Mouse (Mus musculus) hindbrain, postnatal 0 days (tissue): ENCODE data around the gene Sgcb. TPM values are rescaled to one million over a fixed set of nuclear protein-coding genes. Genes with fewer than 3 reads are reported as not detected.

Source experiments
- ATAC-seq: fragments of 200-750 bp; cut with Nextera tagmentation; 2 replicates; pipeline ENCODE4 v1.8.0; 2017; ENCODE audit warnings: mild to moderate bottlenecking, moderate TSS enrichment, moderate library complexity
- DNase-seq: peaks from one replicate; pipeline ENCODE4 v3.0.0-alpha.2; 2015; ENCODE audit warnings: low spot score
- H3K27ac ChIP-seq: fragments of 300-500 bp; sonication (generic); 2 replicates; pipeline ENCODE4 v1.5.1; 2014; ENCODE audit warnings: mild to moderate bottlenecking
- H3K27me3 ChIP-seq: fragments of 300-500 bp; sonication (generic); 2 replicates; pipeline ENCODE4 v1.6.1; 2014; ENCODE audit warnings: low read length, mixed read lengths; ENCODE audit not compliant: insufficient read depth
- H3K36me3 ChIP-seq: fragments of 300-500 bp; sonication (generic); 2 replicates; pipeline ENCODE4 v1.6.1; 2014; ENCODE audit warnings: low read length, mixed read lengths; ENCODE audit not compliant: insufficient read depth
- H3K4me1 ChIP-seq: fragments of 300-500 bp; sonication (generic); 2 replicates; pipeline ENCODE4 v1.6.1; 2014; ENCODE audit warnings: antibody characterized with exemption, low read length, mixed read lengths; ENCODE audit not compliant: insufficient read depth
- H3K4me2 ChIP-seq: fragments of 300-500 bp; sonication (generic); 2 replicates; pipeline ENCODE4 v1.6.1; 2014; ENCODE audit warnings: low read depth, mild to moderate bottlenecking, low read length, moderate library complexity, mixed read lengths
- H3K4me3 ChIP-seq: fragments of 300-500 bp; sonication (generic); 2 replicates; pipeline ENCODE4 v1.5.1; 2014; ENCODE audit warnings: low read length
- H3K9ac ChIP-seq: fragments of 300-500 bp; sonication (generic); replicated peaks from 2 replicates; pipeline ENCODE4 v1.6.1; 2014; ENCODE audit warnings: mild to moderate bottlenecking, low read length, moderate library complexity, mixed read lengths
- H3K9me3 ChIP-seq: fragments of 300-500 bp; sonication (generic); 2 replicates; pipeline ENCODE4 v1.6.1; 2016; ENCODE audit warnings: low read length, mixed read lengths
- CTCF ChIP-seq: IDR thresholded peaks from 2 replicates; pipeline ENCODE4 v1.5.1; 2016; ENCODE audit warnings: antibody characterized with exemption, control low read depth, low read depth
- WGBS: fragments of 180-500 bp; shearing (Covaris S2); extraction: QIAGEN DNeasy Blood & Tissue Kit; methylation state at CpG from one replicate; pipeline ENCODE4 v1.1.7; 2014; 5-methylcytosine and 5-hydroxymethylcytosine counted together
- polyA plus RNA-seq: library from polyadenylated mRNA; unstranded; fragments of >200 nt; fragmentation: Nextera tagmentation; extraction: Ambion mirVana; gene quantifications from 2 replicates; pipeline ENCODE4 v1.2.1, GENCODE M21; 2015
- total RNA-seq: library from RNA; depleted of rRNA; stranded (reverse); fragments of >200 nt; gene quantifications from 2 replicates; pipeline ENCODE4 v1.2.3, GENCODE M21; 2014

Gene Sgcb
- total and polyA plus RNA-seq, 2 experiments from 2014 or later = 19.2 to 54.5 TPM

DNA sequence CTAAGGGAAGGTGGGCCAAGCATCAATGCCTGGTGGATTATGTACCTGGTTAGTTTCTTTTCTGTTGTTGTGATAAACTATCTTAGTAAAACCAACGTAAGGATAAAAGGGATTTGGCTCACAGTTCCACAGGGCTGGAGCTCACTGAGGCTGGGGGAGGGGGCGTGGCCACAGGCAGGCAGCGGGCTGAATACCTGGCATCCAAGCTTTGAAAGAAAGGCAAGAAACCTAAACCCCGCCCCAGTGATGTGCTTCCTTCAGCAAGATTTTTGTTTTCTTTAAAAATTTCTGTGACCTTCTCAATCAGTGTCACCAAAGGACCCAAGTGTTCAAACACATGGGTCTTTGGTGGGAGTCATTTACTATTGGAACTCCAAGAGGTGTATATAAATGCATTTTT lies 20.0 kb downstream of the Sgcb start:
- no peaks in the 10 kb centered on the region for H3K9me3 ChIP-seq

DNA sequence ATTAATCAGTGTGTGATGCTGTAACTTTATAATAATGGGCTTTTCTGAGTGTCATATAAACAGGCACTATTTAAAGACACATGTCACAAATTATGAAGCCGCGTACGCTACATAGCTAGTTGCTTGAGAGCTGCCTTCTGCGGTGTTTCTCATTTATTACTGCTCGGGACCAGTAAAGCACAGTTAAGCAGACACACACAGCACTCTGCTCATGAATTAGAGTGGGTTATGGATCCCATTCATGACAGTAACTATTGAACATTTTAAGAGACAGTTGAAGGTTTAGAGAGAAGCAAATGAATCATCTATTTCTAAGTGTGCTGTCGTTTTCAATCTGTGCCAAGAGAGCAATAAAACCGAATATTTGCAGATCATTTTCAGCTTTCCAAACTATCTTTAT lies 20.7 kb downstream of the Sgcb start:
- DNase-seq (no peak), ATAC-seq (no peak)
- H3K9ac ChIP-seq = no peak overlapping the region
- no peak overlapping the region for H3K27ac ChIP-seq
- H3K36me3 ChIP-seq = no peaks in the 10 kb centered on the region
- H3K4me3 ChIP-seq = no peak overlapping the region
- no peak for TF ChIP-seq CTCF
- H3K9me3 ChIP-seq = no peaks in the 10 kb centered on the region
- H3K4me2 ChIP-seq = no peak overlapping the region
- no peaks in the 10 kb centered on the region for H3K27me3 ChIP-seq
- H3K4me1 ChIP-seq = no peaks in the 10 kb centered on the region
- 87% methylated on average over 7 of the region's 7 CpGs for WGBS

More for the DNA sequence above, 20.0 kb downstream of the Sgcb start:
- H3K4me1 ChIP-seq = no peaks in the 10 kb centered on the region
- H3K4me3 ChIP-seq = no peak overlapping the region
- TF ChIP-seq CTCF = no peak
- ATAC-seq = no peak
- no peak overlapping the region for H3K9ac ChIP-seq
- no peak overlapping the region for H3K27ac ChIP-seq
- no peaks in the 10 kb centered on the region for H3K36me3 ChIP-seq
- H3K27me3 ChIP-seq = no peaks in the 10 kb centered on the region
- no peak for DNase-seq
- WGBS = 70% methylated on average over 4 of the region's 4 CpGs
- no peak overlapping the region for H3K4me2 ChIP-seq

DNA sequence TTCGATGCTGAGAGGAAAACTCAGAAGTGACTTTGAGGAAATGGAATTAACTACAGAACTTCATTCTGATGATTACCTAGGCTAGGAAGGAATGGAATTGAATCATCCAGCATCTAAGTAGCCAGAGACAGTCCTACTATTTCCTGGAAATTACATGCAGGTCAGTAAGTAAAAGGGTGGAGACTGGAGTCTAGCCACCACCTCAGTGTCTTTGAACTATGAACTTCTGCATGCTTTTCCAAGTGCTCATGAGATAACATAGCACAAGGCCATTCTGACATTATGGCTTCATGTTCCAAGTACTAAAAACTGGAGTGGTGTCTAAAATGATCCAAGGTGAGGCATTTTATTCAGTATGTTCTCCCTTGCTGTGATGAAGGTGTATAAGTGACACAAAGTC lies 22.1 kb downstream of the Sgcb start:
- Histone ChIP-seq H3K27me3 (no peaks in the 10 kb centered on the region), H3K4me3 (no peak overlapping the region), H3K4me2 (no peak overlapping the region), H3K4me1 (no peaks in the 10 kb centered on the region), H3K27ac (no peak overlapping the region), H3K9me3 (no peaks in the 10 kb centered on the region), H3K9ac (no peak overlapping the region), H3K36me3 (no peaks in the 10 kb centered on the region)
- no peak for TF ChIP-seq CTCF
- no peak for DNase-seq
- WGBS = 78% methylated on average over 1 of the region's 1 CpGs
- ATAC-seq = no peak

DNA sequence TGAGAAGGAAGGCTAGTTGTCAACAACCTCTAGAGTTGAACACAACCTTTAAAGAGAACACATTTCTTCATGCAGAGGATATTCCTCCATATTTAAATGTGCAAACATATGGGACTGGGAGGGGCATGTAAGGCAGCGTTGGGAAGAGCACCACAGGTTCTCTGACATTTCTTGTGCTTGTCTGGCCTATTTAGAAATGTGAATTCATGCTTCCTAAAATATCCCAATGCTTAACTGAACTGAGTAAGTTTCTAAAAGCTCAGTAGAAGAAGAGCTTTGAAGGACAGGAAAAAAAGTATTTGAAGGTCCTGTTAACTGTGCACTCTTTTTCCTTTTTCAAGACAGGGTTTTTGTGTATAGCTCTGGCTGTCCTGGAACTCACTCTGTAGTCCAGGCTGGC lies 28.6 kb downstream of the Sgcb start:
- Histone ChIP-seq H3K36me3 (no peaks in the 10 kb centered on the region), H3K4me3 (no peak overlapping the region), H3K4me1 (no peaks in the 10 kb centered on the region), H3K27me3 (no peaks in the 10 kb centered on the region), H3K4me2 (no peak overlapping the region), H3K27ac (no peak overlapping the region), H3K9me3 (no peaks in the 10 kb centered on the region), H3K9ac (no peak overlapping the region)
- no peak for ATAC-seq
- WGBS = 87% methylated on average over 1 of the region's 1 CpGs
- no peak for DNase-seq
- no peak for TF ChIP-seq CTCF

DNA sequence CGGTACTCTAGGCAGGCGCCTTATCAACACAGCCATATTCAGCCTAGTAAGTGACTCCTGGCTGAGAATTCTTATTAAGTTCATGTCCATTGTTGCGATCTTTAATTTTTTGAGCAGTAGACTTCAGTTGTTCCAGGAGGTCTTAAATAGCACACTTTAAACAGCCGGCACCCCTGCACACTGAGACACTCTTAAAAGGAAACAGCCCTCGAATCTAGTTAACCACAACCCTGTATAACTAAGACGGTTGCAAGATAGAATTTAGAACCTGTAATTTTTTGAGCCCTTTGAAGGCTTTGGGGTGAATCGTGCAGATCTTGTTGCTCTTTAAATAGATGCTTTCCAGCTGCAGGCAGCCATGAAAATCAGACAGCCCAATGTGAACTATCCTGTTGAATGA lies 32.4 kb downstream of the Sgcb start:
- Histone ChIP-seq H3K27ac (no peak overlapping the region), H3K4me3 (no peak overlapping the region), H3K9ac (no peak overlapping the region), H3K4me2 (no peak overlapping the region), H3K4me1 (no peaks in the 10 kb centered on the region), H3K9me3 (no peaks in the 10 kb centered on the region; the same call in 1 of the 2 replicates), H3K36me3 (no peaks in the 10 kb centered on the region), H3K27me3 (no peaks in the 10 kb centered on the region)
- ATAC-seq (no peak), DNase-seq (no peak)
- no peak for TF ChIP-seq CTCF
- 81% methylated on average over 7 of the region's 7 CpGs for WGBS

DNA sequence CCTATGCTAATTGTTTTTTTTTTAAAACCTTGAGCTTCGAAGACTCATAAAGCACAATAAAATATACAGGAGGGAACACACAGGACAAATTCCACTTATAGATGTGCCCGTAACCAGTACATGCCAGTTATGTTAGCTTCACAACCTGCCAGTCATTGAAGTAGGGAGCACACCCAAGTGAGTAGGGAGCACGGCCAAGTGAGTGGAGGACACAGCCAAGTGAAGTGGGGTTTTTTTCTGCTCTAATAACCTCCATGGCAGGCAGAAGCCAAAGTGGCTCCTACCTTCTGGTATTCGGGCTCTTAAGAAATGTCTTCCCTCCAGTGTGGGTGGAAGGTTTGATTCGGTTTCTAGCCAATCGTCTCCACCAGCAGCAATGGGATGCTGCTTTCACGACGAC lies 34.3 kb downstream of the Sgcb start:
- WGBS = 91% methylated on average over 8 of the region's 8 CpGs
- Histone ChIP-seq H3K27ac (no peak overlapping the region), H3K4me3 (no peak overlapping the region), H3K4me1 (no peaks in the 10 kb centered on the region), H3K4me2 (no peak overlapping the region), H3K36me3 (no peaks in the 10 kb centered on the region), H3K9me3 (no peaks in the 10 kb centered on the region; the same call in 1 of the 2 replicates), H3K9ac (no peak overlapping the region), H3K27me3 (no peaks in the 10 kb centered on the region)
- ATAC-seq = no peak
- TF ChIP-seq CTCF = no peak
- DNase-seq = no peak

DNA sequence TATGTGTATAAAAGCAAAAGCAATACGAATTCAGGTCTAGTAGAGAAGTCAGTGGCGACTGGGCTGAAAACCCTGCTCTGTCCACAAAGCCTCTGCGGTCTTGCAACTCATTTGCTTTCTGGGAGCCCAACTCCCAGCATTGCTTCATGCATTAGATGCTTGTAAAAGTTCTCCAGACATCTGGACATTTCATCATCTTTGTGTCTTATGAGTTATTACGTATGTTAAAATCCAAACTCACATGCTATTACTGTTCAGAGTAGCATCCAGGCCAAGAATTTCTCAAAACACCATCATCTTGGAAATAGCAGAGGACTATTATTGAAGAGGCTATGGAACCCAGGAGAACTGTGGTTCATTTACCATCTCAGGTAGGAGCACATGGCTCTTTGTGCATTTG lies 36.5 kb downstream of the Sgcb start:
- no peaks in the 10 kb centered on the region for H3K4me1 ChIP-seq
- no peak for DNase-seq
- no peak overlapping the region for H3K4me2 ChIP-seq
- no peaks in the 10 kb centered on the region; the same call in 1 of the 2 replicates for H3K9me3 ChIP-seq
- 95% methylated on average over 4 of the region's 4 CpGs for WGBS
- no peaks in the 10 kb centered on the region for H3K36me3 ChIP-seq
- no peaks in the 10 kb centered on the region for H3K27me3 ChIP-seq
- no peak overlapping the region for H3K9ac ChIP-seq
- no peak overlapping the region for H3K27ac ChIP-seq
- no peak for TF ChIP-seq CTCF
- no peak for ATAC-seq
- no peak overlapping the region for H3K4me3 ChIP-seq

DNA sequence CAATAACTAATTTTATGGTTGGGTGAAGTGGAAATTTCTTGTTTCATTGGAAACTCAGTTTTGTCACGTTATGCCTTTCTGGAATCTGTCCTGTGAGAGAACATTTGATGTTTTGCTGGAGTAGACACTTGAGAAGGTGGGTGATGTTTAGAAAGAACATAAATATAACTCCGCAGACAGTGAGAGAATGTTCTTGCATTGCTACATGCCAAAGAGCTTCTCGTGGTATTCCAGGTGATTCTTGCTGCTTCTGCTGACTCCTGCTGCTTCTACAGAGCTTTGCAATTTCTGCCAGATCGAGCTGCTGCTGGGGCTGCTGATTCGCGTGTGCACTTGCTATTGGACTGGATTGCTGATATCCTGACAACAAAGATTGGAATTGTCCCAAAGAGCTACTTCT lies 42.6 kb downstream of the Sgcb start:
- Histone ChIP-seq H3K27me3 (no peaks in the 10 kb centered on the region), H3K9ac (no peak overlapping the region), H3K27ac (no peak overlapping the region), H3K9me3 (no peaks in the 10 kb centered on the region), H3K4me3 (no peak overlapping the region), H3K36me3 (no peaks in the 10 kb centered on the region), H3K4me2 (no peak overlapping the region), H3K4me1 (no peaks in the 10 kb centered on the region)
- TF ChIP-seq CTCF = no peak
- DNase-seq = no peak
- ATAC-seq = no peak
- 82% methylated on average over 6 of the region's 6 CpGs for WGBS
